Mouse (Mus musculus) bone marrow macrophage, adult 2 months (primary cell): ENCODE data around the gene Odf4.

Experiments
- CTCF ChIP-seq: IDR thresholded peaks from 2 replicates; pipeline ENCODE4 v1.5.1; 2012; ENCODE audit warnings: low read depth, mild to moderate bottlenecking, low read length, moderate library complexity
- POLR2A ChIP-seq: IDR thresholded peaks from 2 replicates; pipeline ENCODE4 v1.6.1; 2012; ENCODE audit warnings: mild to moderate bottlenecking, low read depth, low read length, borderline replicate concordance

GRCm38 (mm10) chr11:68923191-68923590 lies 3.7 kb downstream of the Odf4 start:
- TF ChIP-seq POLR2A, result no peak
- TF ChIP-seq CTCF, result no peak
